Mouse (Mus musculus) cortical plate, adult 2 months (tissue): ENCODE measurements around the gene Clpx. TPM values are rescaled to one million over a fixed set of nuclear protein-coding genes. Genes with fewer than 3 reads are reported as not detected.

Source experiments
- H3K27ac ChIP-seq: fragments of 200-500 bp; 2 replicates; pipeline ENCODE4 v1.5.1; 2012; ENCODE audit warnings: low read length, control low read depth, inconsistent platforms; ENCODE audit not compliant: insufficient read depth
- H3K4me1 ChIP-seq: fragments of 200-500 bp; 2 replicates; pipeline ENCODE4 v1.6.1; 2011; ENCODE audit warnings: low read length; ENCODE audit not compliant: control insufficient read depth, insufficient read depth
- H3K4me3 ChIP-seq: fragments of 200-500 bp; 2 replicates; pipeline ENCODE4 v1.5.1; 2011; ENCODE audit warnings: mild to moderate bottlenecking, low read length, control low read depth; ENCODE audit not compliant: insufficient read depth
- CTCF ChIP-seq: fragments of 200-500 bp; IDR thresholded peaks from 2 replicates; pipeline ENCODE4 v1.5.1; 2011; ENCODE audit warnings: mild to moderate bottlenecking, control low read depth, low read length; ENCODE audit not compliant: insufficient read depth; ENCODE audit errors: extremely low read depth
- POLR2A ChIP-seq: fragments of 200-500 bp; IDR thresholded peaks from 2 replicates; pipeline ENCODE4 v1.6.1; 2011; ENCODE audit warnings: mild to moderate bottlenecking, low read length, control low read depth; ENCODE audit not compliant: insufficient read depth; ENCODE audit errors: extremely low read depth
- polyA plus RNA-seq: library from polyadenylated mRNA; depleted of rRNA; stranded (reverse); fragments of >200 nt; gene quantifications from 2 replicates; pipeline ENCODE4 v1.2.3, GENCODE M21; 2012

The Clpx gene
- polyA plus RNA-seq, 1 experiment, result 19.9 TPM

DNA sequence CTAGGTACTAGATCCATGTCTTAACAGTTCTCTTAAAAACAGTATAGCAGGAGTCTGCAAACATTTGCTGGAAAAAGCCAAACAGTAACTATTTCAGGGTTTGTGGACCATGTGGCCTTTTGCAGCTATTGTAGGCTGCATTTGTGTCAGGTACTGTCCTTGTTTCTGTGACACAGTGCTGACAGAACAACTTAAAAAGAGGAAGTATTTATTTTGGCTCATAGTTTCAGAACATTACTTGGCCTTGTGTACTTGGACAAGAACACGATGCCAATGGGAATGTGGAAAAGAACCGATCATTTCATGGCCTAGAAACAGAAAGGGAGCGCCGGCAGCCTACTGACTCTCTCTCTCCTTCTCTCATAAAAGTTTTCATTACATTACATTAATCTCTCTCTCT, 9.5 kb downstream of the Clpx start:
- Histone ChIP-seq H3K27ac (no peak overlapping the region), H3K4me1 (0 out of 2 replicates have a peak, but pooled peaks cover 1% of the 10 kb centered on the region), H3K4me3 (no peak overlapping the region)
- no peak for TF ChIP-seq POLR2A
- TF ChIP-seq CTCF, result no peak

- Histone ChIP-seq H3K27ac (no peak overlapping the region), H3K4me1 (no peaks in the 10 kb centered on the region)
- TF ChIP-seq POLR2A (no peak), CTCF (no peak)
Measured at GRCm38 (mm10) chr9:65304300-65304699, 10.2 kb downstream of the Clpx start.

DNA sequence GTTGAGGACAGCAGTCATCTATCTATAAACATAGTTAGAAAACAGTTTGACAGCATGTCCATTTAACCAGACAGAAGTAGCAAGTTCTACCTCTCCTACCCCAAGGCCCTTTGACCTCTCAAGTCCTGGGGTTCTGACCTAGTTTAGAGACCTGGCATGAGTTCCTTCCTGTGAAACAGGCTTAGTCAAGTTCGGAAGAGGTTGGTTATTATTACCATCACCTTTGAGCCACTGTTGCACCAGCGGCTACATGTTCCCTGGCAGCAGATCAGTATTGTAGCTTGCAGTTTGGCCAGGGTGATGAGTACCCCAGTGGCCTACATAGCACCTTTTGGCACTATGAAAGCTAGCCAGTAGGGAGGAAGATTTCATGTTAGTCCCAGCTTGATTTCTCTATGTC, 12.6 kb downstream of the Clpx start:
- Histone ChIP-seq H3K4me1 (no peaks in the 10 kb centered on the region), H3K4me3 (no peak overlapping the region), H3K27ac (no peak overlapping the region)
- TF ChIP-seq POLR2A (no peak), CTCF (no peak)

More at GRCm38 (mm10) chr9:65304300-65304699, 10.2 kb downstream of the Clpx start:
- no peak overlapping the region for H3K4me3 ChIP-seq

GRCm38 (mm10) chr9:65308011-65308410, 14.0 kb downstream of the Clpx start:
- Histone ChIP-seq H3K4me3 (no peak overlapping the region), H3K4me1 (no peaks in the 10 kb centered on the region), H3K27ac (no peak overlapping the region)
- no peak for TF ChIP-seq POLR2A
- TF ChIP-seq CTCF, result no peak

DNA sequence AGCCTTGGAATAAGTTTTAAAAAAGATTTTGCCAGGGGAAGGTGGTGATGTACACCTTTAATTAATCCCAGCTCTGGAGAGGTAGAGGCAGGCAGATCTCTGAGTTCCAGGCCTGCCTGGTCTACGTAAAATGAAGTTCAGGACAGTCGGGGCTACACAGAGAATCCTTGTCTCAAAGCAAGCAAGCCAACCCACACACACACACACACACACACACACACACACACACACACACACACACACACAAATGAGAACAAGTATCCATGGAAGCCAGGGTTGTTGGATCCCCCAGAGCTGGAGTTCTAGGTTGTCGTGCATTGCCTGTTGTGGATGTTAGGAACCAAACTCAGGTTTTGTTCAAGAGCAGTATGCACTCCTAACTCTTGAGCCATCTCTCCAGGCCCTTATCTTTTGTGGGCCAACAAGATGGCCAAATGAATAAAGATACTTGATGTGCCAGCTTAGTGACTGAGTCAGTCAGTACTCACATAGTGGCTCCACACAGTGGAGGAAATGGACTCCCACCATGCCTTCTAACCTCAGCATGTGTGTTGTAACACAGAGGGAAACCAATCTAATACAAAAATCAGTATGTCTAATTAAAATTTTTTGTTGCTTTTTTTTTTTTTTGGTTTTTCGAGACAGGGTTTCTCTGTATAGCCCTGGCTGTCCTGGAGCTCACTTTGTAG, 18.8 kb downstream of the Clpx start:
- Histone ChIP-seq H3K27ac (no peak overlapping the region), H3K4me1 (no peaks in the 10 kb centered on the region), H3K4me3 (no peak overlapping the region)
- no peak for TF ChIP-seq CTCF
- no peak for TF ChIP-seq POLR2A

DNA sequence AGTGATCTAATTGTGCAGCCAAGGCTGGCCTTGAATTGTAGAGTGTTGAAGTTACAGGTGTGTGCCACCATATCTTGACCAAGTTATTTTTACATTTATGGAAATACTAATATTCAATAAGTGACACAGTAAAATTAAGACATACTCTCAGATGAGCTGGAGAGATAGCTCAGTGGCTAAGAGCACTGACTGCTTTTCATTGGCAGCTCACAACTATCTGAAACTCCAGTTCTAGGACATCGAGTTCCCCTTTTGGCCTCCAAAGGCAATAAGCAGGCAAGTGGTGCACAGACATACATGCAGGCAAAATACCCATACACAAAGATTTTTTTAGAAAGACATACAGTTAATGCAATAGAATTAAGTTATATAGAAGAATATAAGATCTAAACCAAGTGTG, 19.8 kb downstream of the Clpx start:
- Histone ChIP-seq H3K27ac (no peak overlapping the region), H3K4me1 (no peaks in the 10 kb centered on the region), H3K4me3 (no peak overlapping the region)
- TF ChIP-seq CTCF, result no peak

DNA sequence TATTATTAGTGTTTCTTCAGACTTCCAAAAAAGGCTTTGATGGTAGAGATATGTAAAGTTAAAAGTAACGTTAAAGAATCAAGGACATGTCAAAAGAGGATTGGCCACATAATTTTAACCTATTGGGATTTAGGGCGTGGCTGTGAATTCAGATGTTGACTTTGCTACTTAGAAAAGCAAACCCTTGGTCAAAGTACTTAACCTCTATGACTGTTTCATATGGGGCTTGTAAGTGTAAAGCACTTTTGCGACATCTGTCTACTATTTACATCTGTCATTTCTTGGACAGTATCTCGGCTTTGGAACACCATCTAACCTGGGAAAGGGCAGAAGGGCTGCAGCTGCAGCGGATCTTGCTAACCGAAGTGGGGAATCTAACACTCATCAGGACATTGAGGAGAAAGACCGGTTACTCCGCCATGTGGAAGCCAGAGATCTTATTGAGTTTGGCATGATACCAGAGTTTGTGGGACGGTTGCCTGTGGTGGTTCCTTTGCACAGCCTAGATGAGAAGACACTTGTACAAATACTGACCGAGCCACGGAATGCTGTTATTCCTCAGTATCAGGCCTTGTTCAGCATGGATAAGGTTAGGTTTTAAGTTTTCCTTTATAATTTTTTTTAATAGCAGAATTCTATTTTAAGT, 28.3 kb downstream of the Clpx start:
- no peak for TF ChIP-seq CTCF
- no peak for TF ChIP-seq POLR2A
- no peaks in the 10 kb centered on the region for H3K4me1 ChIP-seq
- H3K4me3 ChIP-seq, result no peak overlapping the region
- no peak overlapping the region for H3K27ac ChIP-seq

DNA sequence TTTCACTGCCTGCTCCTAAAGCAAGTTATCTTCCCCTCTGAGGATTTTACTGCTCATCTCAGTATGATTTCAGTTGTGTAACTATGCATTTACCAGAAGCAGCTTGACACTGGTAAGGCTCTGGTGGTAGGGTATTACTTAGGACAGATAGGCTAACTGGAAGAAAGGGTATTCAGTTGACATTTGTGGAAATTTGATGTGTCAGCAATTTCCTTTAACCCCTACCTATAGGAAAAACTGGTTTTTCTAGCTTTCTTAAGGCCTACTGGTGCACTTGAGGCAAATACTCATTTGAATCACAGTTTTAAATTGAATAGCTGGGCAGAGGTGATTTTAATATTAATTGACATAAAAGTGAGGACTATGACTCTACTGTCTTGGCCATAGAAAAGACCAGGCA, 31.9 kb downstream of the Clpx start:
- Histone ChIP-seq H3K4me3 (no peak overlapping the region), H3K4me1 (no peaks in the 10 kb centered on the region), H3K27ac (no peak overlapping the region)
- TF ChIP-seq CTCF (no peak), POLR2A (no peak)

GRCm38 (mm10) chr9:65327371-65327770, 33.3 kb downstream of the Clpx start:
- Histone ChIP-seq H3K4me1 (no peaks in the 10 kb centered on the region), H3K4me3 (no peak overlapping the region), H3K27ac (no peak overlapping the region)
- TF ChIP-seq CTCF (no peak), POLR2A (no peak)

GRCm38 (mm10) chr9:65333958-65334357, 39.9 kb downstream of the Clpx start:
- Histone ChIP-seq H3K4me1 (no peaks in the 10 kb centered on the region), H3K4me3 (no peak overlapping the region), H3K27ac (no peak overlapping the region)
- TF ChIP-seq CTCF, result no peak
- TF ChIP-seq POLR2A, result no peak

- no peak overlapping the region for H3K4me3 ChIP-seq
- H3K4me1 ChIP-seq, result no peaks in the 10 kb centered on the region
- TF ChIP-seq CTCF (no peak), POLR2A (no peak)
- H3K27ac ChIP-seq, result no peak overlapping the region
Measured at GRCm38 (mm10) chr9:65339146-65339545, 45.1 kb downstream of the Clpx start.
